Mouse (Mus musculus): Measurements from ENCODE around the gene Zscan26. TPM values are rescaled to one million over a fixed set of nuclear protein-coding genes. Genes with fewer than 3 reads are reported as not detected.
A peak's percentile ranks its signal among the peaks of the same experiment; 100 is the strongest.

The Zscan26 gene
- polyA plus RNA-seq, 1 experiment from 2014 or later: 28.0 TPM

GRCm38 (mm10) chr13:21423301-21423700 lies 30.2 kb downstream of the Zscan26 start:
- WGBS: 59% methylated on average over 5 of the region's 5 CpGs

GRCm38 (mm10) chr13:21418865-21419264 lies 34.7 kb downstream of the Zscan26 start:
- H3K27ac ChIP-seq (replicated peaks): no peak overlapping the region
- H3K9me3 ChIP-seq: no peaks in the 10 kb centered on the region
- peak overlapping the region; percentile 7; the same call in 1 of the 2 replicates for H3K4me2 ChIP-seq
- no peaks in the 10 kb centered on the region for H3K36me3 ChIP-seq
- WGBS: 27% methylated on average over 6 of the region's 6 CpGs
- no peak overlapping the region for H3K9ac ChIP-seq
- H3K27me3 ChIP-seq (replicated peaks): no peaks in the 10 kb centered on the region
- peaks cover 22% of the 10 kb centered on the region for H3K4me1 ChIP-seq
- ATAC-seq (ENCODE audit: extremely low read depth, insufficient number of reproducible peaks, low FRiP score, low TSS enrichment): no peak; the same call in 1 of the 2 replicates
- no peak overlapping the region for H3K4me3 ChIP-seq

More at GRCm38 (mm10) chr13:21423301-21423700, 30.2 kb downstream of the Zscan26 start:
- H3K9ac ChIP-seq: no peak overlapping the region
- H3K27ac ChIP-seq (replicated peaks): no peak overlapping the region
- no peak for ATAC-seq (ENCODE audit: extremely low read depth, insufficient number of reproducible peaks, low FRiP score, low TSS enrichment)
- H3K36me3 ChIP-seq: no peaks in the 10 kb centered on the region
- no peak overlapping the region for H3K4me3 ChIP-seq
- no peaks in the 10 kb centered on the region for H3K27me3 ChIP-seq (replicated peaks)
- H3K9me3 ChIP-seq: no peaks in the 10 kb centered on the region
- no peak overlapping the region for H3K4me2 ChIP-seq
- peaks cover 5% of the 10 kb centered on the region; the same call in 1 of the 2 replicates for H3K4me1 ChIP-seq

GRCm38 (mm10) chr13:21417298-21418010 lies 36.1 kb downstream of the Zscan26 start:
- Histone ChIP-seq H3K36me3 (no peaks in the 10 kb centered on the region), H3K9me3 (no peaks in the 10 kb centered on the region), H3K4me2 (no peak overlapping the region), H3K9ac (no peak overlapping the region), H3K4me1 (peaks cover 22% of the 10 kb centered on the region), H3K27me3 (replicated peaks) (no peaks in the 10 kb centered on the region), H3K4me3 (no peak overlapping the region), H3K27ac (replicated peaks) (no peak overlapping the region)
- WGBS: 77% methylated on average over 6 of the region's 6 CpGs
- ATAC-seq (ENCODE audit: extremely low read depth, insufficient number of reproducible peaks, low FRiP score, low TSS enrichment): no peak

GRCm38 (mm10) chr13:21415750-21416149 lies 37.8 kb downstream of the Zscan26 start:
- 90% methylated on average over 2 of the region's 2 CpGs for WGBS
- H3K27ac ChIP-seq (replicated peaks): peak overlapping the region; percentile 59; the same call in 1 of the 2 replicates
- no peak for ATAC-seq (ENCODE audit: extremely low read depth, insufficient number of reproducible peaks, low FRiP score, low TSS enrichment)

GRCm38 (mm10) chr13:21415266-21415665 lies 38.3 kb downstream of the Zscan26 start:
- Histone ChIP-seq H3K4me3 (no peak overlapping the region), H3K4me2 (peak overlapping the region; percentile 44)

More at GRCm38 (mm10) chr13:21415750-21416149, 37.8 kb downstream of the Zscan26 start:
- Histone ChIP-seq H3K27me3 (replicated peaks) (no peaks in the 10 kb centered on the region), H3K4me1 (peaks cover 22% of the 10 kb centered on the region), H3K9me3 (no peaks in the 10 kb centered on the region), H3K4me2 (no peak overlapping the region), H3K9ac (no peak overlapping the region), H3K4me3 (no peak overlapping the region), H3K36me3 (no peaks in the 10 kb centered on the region)

GRCm38 (mm10) chr13:21414231-21415212 lies 39.0 kb downstream of the Zscan26 start:
- no peak overlapping the region for H3K9ac ChIP-seq
- 43% methylated on average over 14 of the region's 15 CpGs for WGBS
- peak overlapping the region; percentile 59 for H3K27ac ChIP-seq (replicated peaks)
- no peak for ATAC-seq (ENCODE audit: extremely low read depth, insufficient number of reproducible peaks, low FRiP score, low TSS enrichment)
- H3K36me3 ChIP-seq: no peaks in the 10 kb centered on the region
- H3K4me3 ChIP-seq: no peak overlapping the region
- peak overlapping the region; percentile 44 for H3K4me2 ChIP-seq
- peaks cover 22% of the 10 kb centered on the region for H3K4me1 ChIP-seq
- no peaks in the 10 kb centered on the region for H3K9me3 ChIP-seq
- H3K27me3 ChIP-seq (replicated peaks): no peaks in the 10 kb centered on the region

More at GRCm38 (mm10) chr13:21415266-21415665, 38.3 kb downstream of the Zscan26 start:
- peak overlapping the region; percentile 59 for H3K27ac ChIP-seq (replicated peaks)
- H3K9ac ChIP-seq: 0 out of 2 replicates have a peak overlapping the region, but pooled peaks have one; percentile 7
- no peaks in the 10 kb centered on the region for H3K27me3 ChIP-seq (replicated peaks)
- H3K36me3 ChIP-seq: no peaks in the 10 kb centered on the region
- peaks cover 22% of the 10 kb centered on the region for H3K4me1 ChIP-seq
- ATAC-seq (ENCODE audit: extremely low read depth, insufficient number of reproducible peaks, low FRiP score, low TSS enrichment): no peak
- no peaks in the 10 kb centered on the region for H3K9me3 ChIP-seq
- 66% methylated on average over 4 of the region's 4 CpGs for WGBS

GRCm38 (mm10) chr13:21408805-21409459 lies 44.6 kb downstream of the Zscan26 start:
- 52% methylated on average over 11 of the region's 11 CpGs for WGBS
- ATAC-seq (ENCODE audit: extremely low read depth, insufficient number of reproducible peaks, low FRiP score, low TSS enrichment): no peak
- Histone ChIP-seq H3K27me3 (replicated peaks) (no peaks in the 10 kb centered on the region), H3K4me2 (peak overlapping the region; percentile 79), H3K9me3 (no peaks in the 10 kb centered on the region), H3K4me3 (peak overlapping the region; percentile 65), H3K27ac (replicated peaks) (peak overlapping the region; percentile 88), H3K4me1 (peaks cover 11% of the 10 kb centered on the region), H3K9ac (peak overlapping the region; percentile 87), H3K36me3 (no peaks in the 10 kb centered on the region)

GRCm38 (mm10) chr13:21407969-21408804 lies 45.3 kb downstream of the Zscan26 start:
- Histone ChIP-seq H3K9ac (peak overlapping the region; percentile 87), H3K36me3 (no peaks in the 10 kb centered on the region), H3K4me2 (peak overlapping the region; percentile 79), H3K4me1 (peaks cover 11% of the 10 kb centered on the region), H3K4me3 (peak overlapping the region; percentile 65), H3K27ac (replicated peaks) (peak overlapping the region; percentile 88), H3K27me3 (replicated peaks) (no peaks in the 10 kb centered on the region), H3K9me3 (no peaks in the 10 kb centered on the region)
- 2% methylated on average over 27 of the region's 27 CpGs for WGBS
- ATAC-seq (ENCODE audit: extremely low read depth, insufficient number of reproducible peaks, low FRiP score, low TSS enrichment): peak; percentile 80

- H3K9ac ChIP-seq: peak overlapping the region; percentile 87; the same call in 1 of the 2 replicates
- H3K4me1 ChIP-seq: peaks cover 11% of the 10 kb centered on the region
- H3K4me3 ChIP-seq: peak overlapping the region; percentile 65; the same call in 1 of the 2 replicates
- H3K4me2 ChIP-seq: peak overlapping the region; percentile 79
- ATAC-seq (ENCODE audit: extremely low read depth, insufficient number of reproducible peaks, low FRiP score, low TSS enrichment): no peak
- H3K27ac ChIP-seq (replicated peaks): peak overlapping the region; percentile 88; the same call in 1 of the 2 replicates
- WGBS: 71% methylated on average over 11 of the region's 11 CpGs
- no peaks in the 10 kb centered on the region for H3K9me3 ChIP-seq
- no peaks in the 10 kb centered on the region for H3K36me3 ChIP-seq
- H3K27me3 ChIP-seq (replicated peaks): no peaks in the 10 kb centered on the region
These were observed 46.2 kb downstream of the Zscan26 start for GRCm38 (mm10) chr13:21407341-21407740.

GRCm38 (mm10) chr13:21402848-21403247 lies 50.7 kb downstream of the Zscan26 start:
- Histone ChIP-seq H3K36me3 (peaks cover 15% of the 10 kb centered on the region), H3K9ac (peak overlapping the region; percentile 94), H3K4me3 (peak overlapping the region; percentile 82), H3K4me2 (peak overlapping the region; percentile 81), H3K27me3 (replicated peaks) (no peaks in the 10 kb centered on the region), H3K9me3 (no peaks in the 10 kb centered on the region), H3K4me1 (peaks cover 40% of the 10 kb centered on the region), H3K27ac (replicated peaks) (peak overlapping the region; percentile 91)
- 0% methylated on average over 2 of the region's 2 CpGs for WGBS
- ATAC-seq (ENCODE audit: extremely low read depth, insufficient number of reproducible peaks, low FRiP score, low TSS enrichment): no peak
